Mouse (Mus musculus): ENCODE results near the gene Magea10. TPM values are rescaled to one million over a fixed set of nuclear protein-coding genes. Genes with fewer than 3 reads are reported as not detected.

Gene Magea10
- not detected in 2 replicates for polyA plus RNA-seq (2016; fragmentation: Nextera tagmentation; extraction: Ambion mirVana)

- no peaks in the 10 kb centered on the region for H3K36me3 ChIP-seq
- H3K4me2 ChIP-seq (replicated peaks): no peak within 1 kb of the TSS
- whole genome bisulfite sequencing: 84% methylated on average over 6 of the region's 6 CpGs
- no peak within 1 kb of the TSS for H3K4me3 ChIP-seq
- no peaks in the 10 kb centered on the region for H3K9me3 ChIP-seq (replicated peaks)
- no peak within 1 kb of the TSS for H3K27ac ChIP-seq
- H3K27me3 ChIP-seq: no peaks in the 10 kb centered on the region
- no peak within 1 kb of the TSS for H3K9ac ChIP-seq
- no peak for ATAC-seq (ENCODE audit: low FRiP score)
- no peaks in the 10 kb centered on the region for H3K4me1 ChIP-seq
Observed at GRCm38 (mm10) chrX:72386758-72387157, at the start of gene Magea10. Gene Magea10, minus strand, starts transcription at chrX:72386858.

- Histone ChIP-seq H3K4me3 (no peak overlapping the region), H3K4me2 (replicated peaks) (no peak overlapping the region), H3K27me3 (no peaks in the 10 kb centered on the region), H3K27ac (no peak overlapping the region), H3K9ac (no peak overlapping the region), H3K4me1 (no peaks in the 10 kb centered on the region), H3K9me3 (replicated peaks) (no peaks in the 10 kb centered on the region), H3K36me3 (no peaks in the 10 kb centered on the region)
- WGBS: 90% methylated on average over 1 of the region's 1 CpGs
- ATAC-seq (ENCODE audit: low FRiP score): no peak
Observed at GRCm38 (mm10) chrX:72381972-72382371, 4.7 kb downstream of the Magea10 start.

Other genes starting within 250 kb of the Magea10 start
- gene Magea4, start 164.8 kb downstream of the Magea10 start, polyA plus RNA-seq (2016; fragmentation: Nextera tagmentation; extraction: Ambion mirVana): not detected in 2 replicates
- gene Gabre, start 112.1 kb downstream of the Magea10 start, polyA plus RNA-seq (2016; fragmentation: Nextera tagmentation; extraction: Ambion mirVana): 1.1 and 1.2 TPM in 2 replicates